Comparison of ENCODE assay signal across 8 mouse cellular contexts in genomic region chr7:35035141-35035553, GRCm38 (mm10). TPM values are rescaled to one million over a fixed set of nuclear protein-coding genes. Genes with fewer than 3 reads are reported as not detected.
DNase-seq lines count a peak whose midpoint lies in the region; ATAC-seq and TF ChIP-seq lines count a peak whose summit lies in the region.

No protein-coding gene starts in this region.

- peaks cover 9 to 17% of the 10 kb centered on the region in 2 experiments for H3K4me1 ChIP-seq in heart, embryonic 14.5 days (ENCODE audit: control insufficient read depth in 2 of 2, insufficient read depth in 2 of 2, low read length in 2 of 2)
- H3K4me1 ChIP-seq in liver, embryonic 14.5 days (replicated peaks; ENCODE audit: control insufficient read depth in 2 of 2, insufficient read depth in 2 of 2, low read length in 1 of 2) = peaks cover 0 to 8% of the 10 kb centered on the region in 2 experiments; a peak in 2 of 4 replicates

- H3K9me3 ChIP-seq in heart, embryonic 14.5 days (ENCODE audit: control insufficient read depth, low read length) = no peaks in the 10 kb centered on the region
- no peaks in the 10 kb centered on the region for H3K9me3 ChIP-seq in liver, embryonic 14.5 days (ENCODE audit: control insufficient read depth, low read length)

- H3K36me3 ChIP-seq in heart, embryonic 14.5 days (ENCODE audit: control insufficient read depth, insufficient read depth, low read length) = peaks cover 27% of the 10 kb centered on the region
- H3K36me3 ChIP-seq in liver, embryonic 14.5 days (replicated peaks; ENCODE audit: control insufficient read depth, insufficient read depth, low read depth) = no peaks in the 10 kb centered on the region; the same call in 1 of the 2 replicates

- no peak; the same call in 1 of the 2 replicates for ATAC-seq in heart, embryonic 14.5 days (ENCODE audit: insufficient number of reproducible peaks, insufficient read depth, low FRiP score, low read depth)
- peak; percentile 40; the same call in 1 of the 2 replicates for ATAC-seq in liver, embryonic 14.5 days (ENCODE audit: insufficient read depth)
- no peak for ATAC-seq in erythroblast, adult 5-6 weeks (replicated peaks; ENCODE audit: low FRiP score, poor library complexity, severe bottlenecking)

- peak; percentile 48 for DNase-seq in gastrocnemius, adult 18-20 months (ENCODE audit: low spot score)
- DNase-seq in gastrocnemius, adult 8-10 months (ENCODE audit: low spot score in 2 of 2) = no peak
- peak; percentile 61 for DNase-seq in 3T3-L1 (ENCODE audit: low read depth, low spot score)
- DNase-seq in liver, embryonic 14.5 days (ENCODE audit: low read depth in 3 of 3, low spot score in 3 of 3) = no peak
- DNase-seq in yolk sac, embryonic 10.5 days (ENCODE audit: low spot score) = no peak
- no peak for DNase-seq in layer of hippocampus, adult 11-12 months (ENCODE audit: low spot score)

- WGBS in heart, embryonic 14.5 days = 48% methylated on average over 6 of the region's 6 CpGs
- 58% methylated on average over 6 of the region's 6 CpGs for WGBS in liver, embryonic 14.5 days (ENCODE audit: insufficient replicate concordance)

- no peak overlapping the region; a peak in 1 of 4 replicates for H3K27ac ChIP-seq in heart, embryonic 14.5 days (replicated peaks in 1 of 2; ENCODE audit: control insufficient read depth in 1 of 2, insufficient read depth in 1 of 2, low read depth in 2 of 2, low read length in 2 of 2)
- no peak overlapping the region for H3K27ac ChIP-seq in liver, embryonic 14.5 days

- TF ChIP-seq CTCF in liver, embryonic 14.5 days (IDR thresholded peaks at IDR 0.05; ENCODE audit: low read depth) = no peak

- peak overlapping the region; percentile 0; the same call in 1 of the 2 replicates for H3K9ac ChIP-seq in heart, embryonic 14.5 days (ENCODE audit: low read length)
- H3K9ac ChIP-seq in liver, embryonic 14.5 days (replicated peaks) = no peak overlapping the region

- H3K4me3 ChIP-seq in heart, embryonic 14.5 days (ENCODE audit: control insufficient read depth in 1 of 2, insufficient read depth in 1 of 2, low read depth in 1 of 2, low read length in 2 of 2) = no peak overlapping the region
- H3K4me3 ChIP-seq in liver, embryonic 14.5 days (ENCODE audit: insufficient read depth in 1 of 2, low read depth in 2 of 2, low read length in 2 of 2) = no peak overlapping the region

- H3K27me3 ChIP-seq in heart, embryonic 14.5 days (ENCODE audit: control insufficient read depth, insufficient read depth, low read length) = no peaks in the 10 kb centered on the region
- H3K27me3 ChIP-seq in liver, embryonic 14.5 days (ENCODE audit: control insufficient read depth, insufficient read depth, low read length) = no peaks in the 10 kb centered on the region

- no peak overlapping the region for H3K4me2 ChIP-seq in heart, embryonic 14.5 days (ENCODE audit: low read length)
- H3K4me2 ChIP-seq in liver, embryonic 14.5 days (ENCODE audit: low read depth) = no peak overlapping the region

- TF ChIP-seq EP300 in liver, embryonic 14.5 days (IDR thresholded peaks at IDR 0.05; ENCODE audit: low read depth) = no peak

RNA-seq across cellular contexts. Expression of gene Cebpg, which starts 21.2 kb away (rescaled TPM):
- total RNA-seq in gastrocnemius, adult 18-20 months (2021) = 10 to 100 TPM; 32.1 to 41.5 TPM
- total RNA-seq in gastrocnemius, adult 8-10 months (2022) = 10 to 100 TPM; 33.0 to 39.8 (median 36.6) TPM
- polyA plus RNA-seq in heart, embryonic 14.5 days (2014; fragmentation: Nextera tagmentation; extraction: Ambion mirVana) = 15.7 and 18.3 TPM in 2 replicates
- polyA plus RNA-seq in liver, embryonic 14.5 days (2012; rRNA removed) = 4.7 and 9.2 TPM in 2 replicates
- polyA plus RNA-seq in liver, embryonic 14.5 days (2014; fragmentation: Nextera tagmentation; extraction: Ambion mirVana) = 14.5 and 14.7 TPM in 2 replicates
- total RNA-seq in erythroblast, adult 5-6 weeks (2015; ENCODE audit: low replicate concordance) = 8.5 and 13.0 TPM in 2 replicates
- 26.9 and 28.3 TPM in 2 replicates for total RNA-seq in erythroblast, adult 5-6 weeks (2017; ENCODE audit: low replicate concordance)

Comparison
In these comparisons a context has a peak if more than half of its experiments do, and no peak if none do; other contexts are left out.
1. DNase-seq: peak in gastrocnemius, adult 18-20 months (single experiment) and 3T3-L1 (single experiment); none in gastrocnemius, adult 8-10 months (0 of 2), liver, embryonic 14.5 days (0 of 3), yolk sac, embryonic 10.5 days (single experiment) and layer of hippocampus, adult 11-12 months (single experiment).